Mouse (Mus musculus): Measurements from ENCODE around the gene Xylt1. TPM values are rescaled to one million over a fixed set of nuclear protein-coding genes. Genes with fewer than 3 reads are reported as not detected.

Gene Xylt1
- polyA plus RNA-seq, 1 experiment, result not detected

DNA sequence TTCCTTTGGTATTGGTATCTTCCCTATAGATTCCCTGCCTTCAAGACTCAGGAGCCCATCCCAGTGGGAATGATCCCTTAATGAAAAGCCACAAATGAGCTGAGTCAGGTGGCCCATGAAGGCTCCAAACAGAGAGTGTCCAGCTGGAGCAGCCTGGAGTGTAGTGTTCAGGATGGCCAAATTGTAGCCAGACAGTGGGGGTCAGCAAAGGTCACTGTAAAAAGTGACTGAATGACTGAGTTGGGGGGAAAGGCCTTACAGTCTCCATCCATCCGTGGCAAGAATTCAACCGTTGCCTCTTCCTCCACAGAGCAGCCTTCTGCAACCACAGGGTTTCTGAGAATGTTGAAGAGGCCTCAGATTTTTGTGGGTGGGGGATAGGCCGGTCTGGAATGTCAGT is 151.9 kb downstream of the Xylt1 start:
- no peak for TF ChIP-seq GATA1 (IDR thresholded peaks at IDR 0.05; ENCODE audit: low read length)

DNA sequence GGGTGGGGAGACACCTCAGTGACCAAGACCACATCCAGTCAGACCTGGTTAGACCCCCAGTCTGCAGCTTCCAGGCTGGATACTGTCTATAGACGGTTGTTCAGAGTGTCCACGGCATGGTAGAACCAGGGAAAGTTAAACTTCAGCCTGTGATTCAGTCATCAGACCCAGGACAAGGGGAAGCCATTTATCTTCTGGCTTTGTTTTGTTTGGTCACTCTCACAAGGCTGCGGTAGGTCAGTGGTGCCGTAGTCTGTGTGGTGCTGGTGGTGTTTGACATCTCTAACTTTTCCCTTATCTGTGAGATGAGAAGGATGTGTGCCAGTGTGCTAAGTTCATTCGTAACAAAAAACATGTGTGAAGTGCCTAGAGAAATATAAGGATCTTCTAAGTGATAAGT is 152.4 kb downstream of the Xylt1 start:
- TF ChIP-seq GATA1 (IDR thresholded peaks at IDR 0.05; ENCODE audit: low read length), result no peak

DNA sequence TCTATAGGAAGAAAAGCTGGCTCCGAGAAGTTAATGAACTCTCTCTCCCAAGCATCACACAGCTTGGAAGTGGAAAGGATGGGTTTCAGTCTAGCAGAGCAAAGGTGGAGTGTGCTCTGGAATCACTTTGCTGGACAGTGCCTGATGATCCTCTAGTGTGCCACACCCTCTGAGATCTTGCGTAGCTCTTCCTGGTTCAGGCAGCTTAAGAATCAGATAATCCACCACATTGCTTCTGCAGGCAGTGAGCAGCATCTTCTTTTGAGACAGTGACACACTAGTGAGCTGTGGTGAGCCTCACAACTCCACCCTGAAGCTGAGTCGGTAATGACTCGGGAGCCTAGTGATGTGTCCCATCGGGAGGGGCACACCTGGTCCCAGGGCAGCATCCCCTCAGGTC is 159.2 kb downstream of the Xylt1 start:
- TF ChIP-seq GATA1 (IDR thresholded peaks at IDR 0.05; ENCODE audit: low read length), result no peak

GRCm38 (mm10) chr7:117540413-117540812 is 159.6 kb downstream of the Xylt1 start:
- TF ChIP-seq GATA1 (IDR thresholded peaks at IDR 0.05; ENCODE audit: low read length), result no peak

GRCm38 (mm10) chr7:117541056-117541455 is 160.3 kb downstream of the Xylt1 start:
- no peak for TF ChIP-seq GATA1 (IDR thresholded peaks at IDR 0.05; ENCODE audit: low read length)

DNA sequence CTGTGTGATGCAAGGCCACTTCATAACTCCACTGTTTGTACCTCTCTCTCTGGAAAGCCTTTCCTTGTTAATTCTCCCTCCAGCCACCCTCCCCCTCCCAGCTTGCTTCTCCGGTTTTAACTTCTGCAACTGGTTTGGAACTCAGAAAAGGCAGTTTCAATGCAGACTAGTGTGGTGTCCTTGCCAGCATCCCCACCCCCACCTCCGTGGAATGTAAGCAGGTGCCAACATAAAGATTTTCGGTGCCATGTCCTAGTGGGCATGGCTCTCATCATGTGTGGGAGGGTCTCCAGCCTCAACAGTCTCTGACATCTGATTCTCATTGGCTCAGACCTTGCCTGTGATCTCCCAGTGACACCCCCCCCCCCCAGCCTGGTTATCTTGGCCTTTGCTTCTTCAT is 160.9 kb downstream of the Xylt1 start:
- TF ChIP-seq GATA1 (IDR thresholded peaks at IDR 0.05; ENCODE audit: low read length), result no peak

- no peak for TF ChIP-seq GATA1 (IDR thresholded peaks at IDR 0.05; ENCODE audit: low read length)
Measured at GRCm38 (mm10) chr7:117543041-117543440, 162.3 kb downstream of the Xylt1 start.

DNA sequence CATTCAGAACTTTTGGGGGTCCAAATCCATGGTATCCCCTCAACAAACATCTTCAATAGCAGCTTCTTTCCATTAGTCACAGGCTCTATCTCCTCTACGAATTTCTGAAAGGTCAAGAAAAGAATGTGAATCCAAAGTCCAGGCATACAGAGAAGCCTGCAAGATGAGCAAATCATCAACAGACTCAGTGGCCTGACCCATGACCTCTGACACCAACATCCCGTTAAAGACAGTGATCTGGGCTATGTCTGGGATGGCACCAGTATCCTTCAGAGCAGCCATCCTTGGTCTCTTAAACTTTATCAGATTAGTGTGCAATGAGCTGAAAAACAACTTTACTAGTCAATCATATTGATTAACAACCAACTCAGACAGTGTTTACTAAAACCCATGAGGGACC is 163.3 kb downstream of the Xylt1 start:
- TF ChIP-seq GATA1 (IDR thresholded peaks at IDR 0.05; ENCODE audit: low read length), result no peak

DNA sequence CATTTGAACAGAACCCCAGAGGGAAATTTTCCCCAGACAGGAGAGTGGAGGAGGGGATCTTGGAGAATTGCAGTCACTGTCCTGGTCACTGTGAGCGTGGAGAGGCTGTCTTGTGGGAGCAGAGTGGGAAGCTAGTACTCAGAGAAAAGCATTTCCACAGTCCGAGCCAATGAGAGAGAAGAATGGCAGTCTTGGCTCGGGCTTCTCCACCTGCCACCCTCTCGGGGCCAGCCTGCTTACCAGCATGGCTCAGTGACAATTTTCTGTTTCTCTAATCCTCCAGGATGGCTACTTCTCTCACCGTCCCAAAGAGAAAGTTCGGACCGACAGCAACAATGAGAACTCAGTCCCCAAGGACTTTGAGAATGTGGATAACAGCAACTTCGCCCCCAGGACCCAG is 167.5 kb downstream of the Xylt1 start:
- TF ChIP-seq GATA1 (IDR thresholded peaks at IDR 0.05; ENCODE audit: low read length), result no peak

DNA sequence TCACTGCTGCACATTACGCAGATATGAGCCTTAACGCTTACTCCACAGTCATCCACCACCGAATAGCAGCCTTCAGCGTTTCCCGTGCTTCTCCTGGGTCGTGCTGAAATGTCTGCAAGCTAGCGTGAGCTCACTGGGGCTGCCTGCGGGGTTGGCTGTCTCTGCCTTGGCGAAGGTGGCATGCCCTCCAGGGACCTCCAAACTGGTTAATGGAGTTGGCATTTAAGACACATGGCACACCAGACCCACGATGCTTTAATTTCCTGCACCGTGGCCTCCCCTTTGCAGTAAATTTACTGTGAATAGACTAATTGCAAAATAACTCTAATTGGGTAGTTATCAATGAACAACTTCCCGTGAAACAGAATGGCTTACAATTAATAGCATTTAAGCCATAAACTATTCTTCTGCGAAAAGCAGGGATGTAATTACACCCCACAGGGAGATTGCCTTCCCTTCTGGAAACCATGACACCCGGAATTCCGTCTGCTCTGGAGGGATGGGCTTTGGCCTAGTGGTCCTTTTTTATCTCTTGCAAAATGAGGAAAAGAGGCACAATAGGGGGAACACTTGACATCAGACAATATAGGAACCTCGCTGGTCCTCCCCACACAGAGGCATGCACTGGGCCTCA is 170.3 kb downstream of the Xylt1 start:
- no peak for TF ChIP-seq GATA1 (IDR thresholded peaks at IDR 0.05; ENCODE audit: low read length)

DNA sequence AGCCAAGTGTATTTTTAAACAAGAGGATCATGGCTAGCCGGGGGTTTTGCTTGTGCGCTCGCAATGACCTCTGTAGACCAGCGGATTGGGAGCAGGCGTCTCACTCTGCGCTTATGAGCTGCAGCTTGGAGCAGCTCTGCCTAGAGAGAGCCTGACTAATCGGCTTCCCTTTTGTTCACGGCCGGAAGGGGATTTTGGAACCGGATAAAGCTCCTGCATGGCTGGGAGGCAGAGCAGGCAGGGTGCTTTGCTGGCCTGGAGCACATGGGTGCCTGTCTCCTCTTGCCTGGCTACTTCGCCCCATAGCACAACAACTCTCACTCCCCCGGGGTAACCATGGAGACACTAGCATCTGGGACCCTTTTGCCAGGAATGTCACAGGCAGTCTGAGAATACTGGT is 172.4 kb downstream of the Xylt1 start:
- no peak for TF ChIP-seq GATA1 (IDR thresholded peaks at IDR 0.05; ENCODE audit: low read length)

DNA sequence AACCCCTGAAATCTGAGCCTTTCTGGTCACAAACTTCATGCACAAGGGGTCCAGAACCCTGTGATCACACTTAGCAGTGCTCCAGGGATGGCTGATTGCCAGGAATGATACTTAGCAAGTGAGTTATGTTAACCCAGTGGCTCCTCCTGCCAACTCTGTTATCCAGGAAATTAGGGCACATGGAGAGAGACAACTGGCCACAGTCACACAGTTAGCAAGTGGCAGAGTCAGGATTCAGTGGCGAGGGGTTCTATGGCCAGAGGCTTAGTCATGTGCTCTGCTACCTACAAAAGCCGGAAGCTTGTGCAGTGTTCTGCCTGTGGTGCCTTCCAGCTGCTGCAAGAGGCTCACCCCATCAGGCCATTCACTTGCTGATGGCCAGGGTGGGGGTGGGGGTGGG is 175.0 kb downstream of the Xylt1 start:
- no peak for TF ChIP-seq GATA1 (IDR thresholded peaks at IDR 0.05; ENCODE audit: low read length)

GRCm38 (mm10) chr7:117558166-117558565 is 177.4 kb downstream of the Xylt1 start:
- TF ChIP-seq GATA1 (IDR thresholded peaks at IDR 0.05; ENCODE audit: low read length), result no peak

- no peak for TF ChIP-seq GATA1 (IDR thresholded peaks at IDR 0.05; ENCODE audit: low read length)
Measured at GRCm38 (mm10) chr7:117559051-117559450, 178.3 kb downstream of the Xylt1 start.

- TF ChIP-seq GATA1 (IDR thresholded peaks at IDR 0.05; ENCODE audit: low read length), result no peak
Measured at GRCm38 (mm10) chr7:117563939-117564499, 183.2 kb downstream of the Xylt1 start.

GRCm38 (mm10) chr7:117564627-117565026 is 183.8 kb downstream of the Xylt1 start:
- TF ChIP-seq GATA1 (IDR thresholded peaks at IDR 0.05; ENCODE audit: low read length), result no peak

- no peak for TF ChIP-seq GATA1 (IDR thresholded peaks at IDR 0.05; ENCODE audit: low read length)
Measured at GRCm38 (mm10) chr7:117566115-117566514, 185.3 kb downstream of the Xylt1 start.

DNA sequence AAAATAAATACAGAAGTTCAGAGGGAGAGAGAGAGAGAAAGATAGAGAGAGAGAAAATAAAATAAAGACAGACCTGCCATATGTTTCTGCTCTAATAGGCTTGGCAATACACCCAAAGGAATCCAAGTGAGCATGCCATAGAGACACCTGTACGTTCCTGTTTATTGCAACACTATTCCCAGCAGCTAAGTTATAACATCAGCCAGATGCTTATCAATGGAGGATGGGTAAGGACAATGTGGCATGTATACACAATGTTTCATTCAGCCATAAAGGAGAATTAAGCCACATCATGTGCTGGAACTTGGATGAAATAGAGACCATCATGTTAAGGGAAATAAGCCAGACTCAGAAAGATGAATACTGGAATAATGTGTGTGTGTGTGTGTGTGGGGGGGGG is 186.1 kb downstream of the Xylt1 start:
- TF ChIP-seq GATA1 (IDR thresholded peaks at IDR 0.05; ENCODE audit: low read length), result no peak
